Mouse (Mus musculus) frontal cortex, postnatal 36 days (tissue): Measurements from ENCODE around the gene Nmnat2.
A peak's percentile ranks its signal among the peaks of the same experiment; 100 is the strongest.

Source experiments
- DNase-seq, 2 experiments: peaks; one replicate each; pipeline ENCODE4 v3.0.0; 2022; ENCODE audit warnings: low spot score in 2 of 2

The Nmnat2 gene

DNA sequence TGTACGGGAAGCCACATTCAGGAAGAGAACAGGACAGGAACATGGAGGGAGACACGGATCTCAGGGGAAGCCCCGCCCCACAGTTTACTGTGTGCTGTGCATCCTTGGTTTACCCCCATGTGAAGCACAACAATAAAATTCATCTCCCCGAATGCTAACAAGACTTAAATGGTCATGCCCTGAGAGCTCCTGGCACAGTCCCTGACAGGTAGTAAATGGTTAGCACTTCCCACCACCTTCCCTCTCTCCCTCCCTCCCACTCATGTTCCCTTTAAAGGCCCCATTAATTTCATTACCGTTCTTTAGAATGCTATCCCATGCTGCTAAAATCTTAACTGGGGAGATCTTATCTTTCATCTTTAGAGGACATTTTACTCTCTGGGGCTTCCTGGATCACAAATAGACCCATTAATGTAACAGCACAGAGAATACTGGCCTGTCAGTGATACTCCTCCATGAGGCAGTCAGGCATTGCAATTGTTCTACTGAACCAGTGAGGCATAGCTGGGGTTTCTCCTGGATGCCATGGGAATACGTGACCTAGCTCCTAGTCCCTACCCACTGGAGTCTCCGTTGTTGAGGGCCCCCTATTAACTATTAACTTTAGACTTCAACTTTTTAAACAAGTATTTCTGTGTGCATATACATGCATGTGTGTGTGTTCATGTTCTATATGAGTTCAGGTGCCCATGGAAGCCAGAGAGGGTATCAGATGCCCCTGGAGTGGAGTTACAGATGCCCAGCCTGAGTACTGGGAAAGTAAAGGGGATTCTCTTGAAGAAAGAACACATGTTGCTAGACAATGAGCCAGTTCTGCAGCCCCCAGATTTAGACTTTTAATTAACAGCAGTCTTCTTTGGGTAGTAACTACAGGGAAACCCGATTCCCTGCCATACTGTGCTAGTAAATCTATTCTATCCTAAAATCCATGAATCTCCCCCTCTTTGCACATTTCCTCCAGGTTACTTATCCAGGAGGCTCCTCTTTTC, 170.8 kb downstream of the Nmnat2 start:
- DNase-seq = no peak

DNA sequence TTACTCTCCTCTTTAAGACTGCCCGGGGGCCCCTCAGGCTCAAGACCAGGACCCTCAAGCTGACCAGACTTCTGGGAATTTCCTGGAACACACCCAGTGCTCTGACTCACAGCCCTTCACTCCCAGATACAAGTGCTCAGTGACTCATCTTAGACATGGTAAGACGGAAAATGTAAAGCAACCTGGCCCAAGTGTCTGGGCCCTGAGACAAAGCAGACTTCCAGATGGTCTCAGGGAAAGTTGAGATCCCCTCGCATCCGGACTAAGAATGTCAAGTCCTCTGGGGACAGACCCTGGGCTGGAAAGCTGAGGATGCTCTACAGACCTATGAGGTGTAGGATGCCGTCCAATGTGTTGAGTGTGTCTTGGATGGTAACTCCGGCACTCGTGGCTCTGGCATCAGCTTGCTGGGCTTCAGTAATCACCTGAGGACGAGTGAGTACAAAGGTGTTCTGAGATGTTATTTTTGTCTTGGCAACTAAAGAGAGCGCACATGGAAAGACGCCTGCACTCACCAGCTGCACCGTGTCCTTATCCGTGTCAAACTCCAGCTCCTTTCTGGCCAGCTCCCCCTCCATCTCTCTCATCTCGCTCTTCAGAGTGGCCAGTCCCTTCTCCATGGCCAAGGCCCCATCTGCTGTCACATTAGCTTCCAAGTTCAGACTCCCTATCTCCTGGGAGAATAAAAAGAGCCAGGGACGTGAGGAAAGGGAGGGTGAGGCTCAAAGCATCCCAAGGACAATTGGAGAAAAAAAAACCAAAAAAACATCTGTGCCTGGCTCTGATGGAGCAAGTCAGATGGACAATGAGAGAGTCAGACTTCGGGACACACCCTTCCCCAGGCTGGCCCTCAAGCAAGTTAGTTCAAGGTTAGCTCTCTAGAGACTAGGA, 171.9 kb downstream of the Nmnat2 start:
- no peak for DNase-seq

DNA sequence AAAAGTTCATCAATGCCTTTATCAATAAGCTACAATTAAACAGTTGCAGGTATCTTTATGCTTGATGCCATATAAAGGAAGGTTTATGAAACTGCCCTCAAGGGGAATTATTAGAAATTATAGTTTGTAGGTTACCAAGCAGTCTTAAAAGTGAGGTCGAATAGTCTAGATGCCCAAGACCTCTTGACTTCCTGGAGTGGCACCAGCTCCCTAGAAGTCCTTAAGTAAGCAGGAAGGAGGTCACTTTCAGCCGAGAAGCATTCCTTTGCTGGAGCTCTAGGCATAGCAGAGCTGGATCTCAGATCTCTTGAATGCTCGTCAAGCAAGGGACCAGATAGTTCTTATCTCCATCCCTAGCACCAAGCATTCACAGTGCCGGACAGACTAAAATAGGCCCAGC, 172.8 kb downstream of the Nmnat2 start:
- no peak for DNase-seq

DNA sequence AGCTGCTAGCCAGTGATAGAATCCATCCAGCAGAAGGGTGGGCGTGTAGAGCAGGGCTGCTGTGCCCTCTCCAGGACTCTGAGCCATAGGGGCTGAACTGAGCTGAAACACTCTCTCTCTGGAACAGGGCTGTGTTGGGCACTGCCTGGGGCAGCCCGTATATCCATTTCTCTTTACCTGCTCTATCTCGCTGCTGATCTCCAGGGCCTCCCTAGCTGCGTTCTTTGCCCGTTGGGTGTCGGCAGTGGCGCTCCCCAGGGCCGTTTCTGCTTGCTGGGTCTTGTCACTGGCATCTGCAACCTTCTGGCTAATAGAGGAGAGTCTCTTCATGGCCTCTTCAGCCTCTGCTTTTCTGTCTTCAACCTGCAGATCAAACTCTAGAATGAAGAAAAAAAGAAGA, 174.0 kb downstream of the Nmnat2 start:
- no peak for DNase-seq

DNA sequence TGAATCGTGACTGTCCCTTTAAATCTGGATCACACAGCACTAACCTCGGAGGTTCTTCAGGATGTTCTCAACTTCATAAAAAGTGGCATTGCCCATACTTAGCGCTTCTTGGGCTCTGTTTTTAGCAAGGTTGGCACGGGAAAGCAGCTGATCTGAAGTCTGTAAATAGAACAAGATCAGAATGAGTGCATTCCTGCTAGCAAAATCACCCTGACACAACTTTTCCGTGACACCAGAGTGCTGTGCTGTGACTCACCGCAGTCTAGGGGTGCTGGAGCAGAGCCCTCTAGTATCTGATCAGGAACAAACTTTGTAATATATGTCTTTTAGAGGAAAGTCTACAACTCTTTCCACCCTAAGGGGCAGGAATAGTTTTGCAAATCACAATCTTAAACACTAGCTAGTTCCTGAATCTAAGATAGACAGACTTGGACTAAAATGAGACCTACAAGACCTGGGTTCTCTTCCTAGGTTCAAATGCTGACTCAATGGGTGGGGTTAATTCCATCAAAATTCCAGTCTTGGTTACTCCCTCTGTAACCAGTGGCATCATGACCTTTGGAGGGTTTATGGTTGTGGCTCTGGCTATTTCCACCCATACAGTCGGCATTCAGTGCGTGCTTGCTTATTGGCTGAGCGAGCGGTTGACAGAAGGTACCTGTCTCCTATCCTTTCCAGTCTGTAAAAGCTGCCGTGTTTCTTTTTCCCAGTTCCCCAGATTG, 175.4 kb downstream of the Nmnat2 start:
- DNase-seq = peak in 1 of 2 experiments; percentile 33

DNA sequence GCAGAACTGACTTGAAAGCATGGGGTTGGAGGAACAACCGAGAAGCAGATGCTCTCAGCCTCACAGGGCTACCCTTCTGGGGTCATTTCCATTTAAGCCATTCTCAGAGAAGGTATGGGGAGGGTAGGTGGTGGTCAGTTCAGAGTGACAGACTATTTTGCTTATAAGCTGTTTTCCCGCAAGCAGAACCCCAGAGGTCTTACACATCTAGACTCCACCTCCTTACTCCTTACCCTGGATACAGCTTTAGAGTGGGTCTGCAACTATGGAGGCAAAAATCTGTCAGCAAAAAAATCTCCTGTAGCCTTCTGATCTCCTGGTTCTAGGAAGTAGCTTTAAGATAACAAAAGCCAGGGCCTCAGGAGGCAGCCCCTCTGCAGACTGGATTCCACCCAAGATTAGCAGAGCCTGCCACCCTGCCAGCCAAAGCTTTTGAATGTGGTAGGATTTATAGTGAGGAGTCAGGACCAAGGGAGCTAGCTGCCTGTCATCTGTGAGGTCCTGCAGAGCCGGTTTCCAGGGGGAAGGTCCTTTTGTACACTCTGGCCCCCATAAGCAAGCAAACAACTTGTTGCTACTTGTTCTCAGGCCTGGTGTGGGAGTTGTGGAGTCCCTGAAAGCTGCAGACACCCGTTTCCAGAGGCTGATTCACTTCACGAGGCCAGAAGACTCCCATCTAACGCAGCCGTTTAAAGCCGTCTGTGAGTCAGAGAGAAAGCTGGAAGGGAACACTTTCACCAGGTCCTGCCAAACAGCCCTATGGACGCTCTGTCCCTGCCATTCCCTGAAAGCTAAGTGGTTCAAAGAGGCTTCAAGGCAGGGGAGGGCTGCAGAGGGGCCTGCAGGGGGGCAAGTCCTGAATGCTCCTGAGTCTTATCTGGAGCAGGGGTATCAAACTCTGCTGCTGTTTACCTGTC, 179.3 kb downstream of the Nmnat2 start:
- no peak for DNase-seq

DNA sequence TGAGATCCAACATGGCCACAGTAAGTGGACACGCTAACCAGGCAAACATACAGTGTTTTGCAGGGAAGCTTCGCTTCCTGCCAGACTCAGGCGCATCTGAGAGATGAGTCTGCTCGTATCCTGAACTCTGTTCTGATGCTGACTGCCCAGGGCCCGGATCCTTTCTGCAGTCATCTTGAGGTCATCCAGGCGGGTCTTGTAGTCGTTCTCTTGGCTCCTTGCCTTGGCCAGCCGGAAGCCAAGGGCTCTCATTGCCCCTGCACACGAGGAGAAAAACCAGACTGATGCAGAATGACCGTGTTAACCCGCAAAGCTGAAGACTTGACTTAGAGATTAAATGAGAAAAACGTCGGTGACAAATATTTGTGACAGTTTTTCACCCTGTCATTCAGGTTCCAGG, 181.9 kb downstream of the Nmnat2 start:
- DNase-seq = no peak

DNA sequence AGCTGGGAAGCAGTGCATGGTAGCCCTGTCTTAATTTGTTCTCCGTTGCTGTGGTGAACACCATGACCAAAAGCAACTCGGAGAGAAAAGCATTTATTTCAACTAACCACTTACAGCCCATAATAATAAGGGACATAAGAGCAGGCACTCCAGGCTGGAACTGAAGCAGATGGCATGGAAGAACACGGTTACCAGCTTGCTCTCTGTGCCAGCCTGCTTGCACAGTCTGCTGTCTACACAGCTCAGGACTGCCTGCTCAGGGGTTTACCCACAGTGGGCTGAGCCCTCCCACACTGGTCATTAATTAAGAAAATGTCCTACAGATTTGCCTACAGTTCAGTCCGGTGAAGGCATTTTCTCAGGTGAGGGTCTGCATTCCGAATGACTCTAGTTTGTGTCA, 183.7 kb downstream of the Nmnat2 start:
- no peak for DNase-seq

DNA sequence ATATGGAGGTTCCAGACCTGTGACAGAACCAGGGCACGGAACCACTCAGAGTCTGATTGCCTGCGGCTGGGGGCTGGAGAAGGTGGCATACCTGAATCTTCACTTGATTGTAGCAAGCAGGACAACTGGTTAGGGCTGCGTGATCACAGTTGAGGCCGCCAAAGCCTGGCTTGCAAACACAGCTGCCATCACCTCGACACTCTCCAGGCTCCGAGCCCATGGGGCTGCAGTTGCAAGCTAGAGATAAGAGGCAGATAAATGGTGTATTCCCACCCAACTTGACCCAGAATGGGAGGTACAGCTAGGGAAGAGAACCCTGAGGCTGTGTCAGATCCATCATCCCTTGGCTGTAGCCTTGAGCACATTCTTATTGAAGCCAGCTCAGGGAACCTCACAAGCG, 184.8 kb downstream of the Nmnat2 start:
- DNase-seq = no peak

DNA sequence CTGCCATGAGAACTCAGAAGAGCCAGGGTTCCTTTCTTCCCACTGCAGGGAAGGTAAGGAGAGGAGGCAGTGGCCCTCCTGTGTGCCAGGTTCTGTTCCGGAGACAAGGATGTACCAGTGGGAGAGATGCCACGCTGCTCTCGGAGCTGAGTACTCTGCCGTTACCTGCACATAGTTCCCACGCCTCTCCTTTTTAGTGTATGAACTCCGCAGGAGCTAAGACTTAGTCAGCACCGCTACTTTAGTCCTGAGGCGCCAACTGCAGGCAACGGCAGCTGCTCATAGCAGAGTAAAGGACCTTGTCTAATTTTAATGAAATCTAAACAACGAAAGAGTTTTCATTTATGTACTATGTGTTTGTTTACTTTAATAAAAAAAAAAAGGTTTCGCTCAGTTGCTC, 185.5 kb downstream of the Nmnat2 start:
- no peak for DNase-seq

DNA sequence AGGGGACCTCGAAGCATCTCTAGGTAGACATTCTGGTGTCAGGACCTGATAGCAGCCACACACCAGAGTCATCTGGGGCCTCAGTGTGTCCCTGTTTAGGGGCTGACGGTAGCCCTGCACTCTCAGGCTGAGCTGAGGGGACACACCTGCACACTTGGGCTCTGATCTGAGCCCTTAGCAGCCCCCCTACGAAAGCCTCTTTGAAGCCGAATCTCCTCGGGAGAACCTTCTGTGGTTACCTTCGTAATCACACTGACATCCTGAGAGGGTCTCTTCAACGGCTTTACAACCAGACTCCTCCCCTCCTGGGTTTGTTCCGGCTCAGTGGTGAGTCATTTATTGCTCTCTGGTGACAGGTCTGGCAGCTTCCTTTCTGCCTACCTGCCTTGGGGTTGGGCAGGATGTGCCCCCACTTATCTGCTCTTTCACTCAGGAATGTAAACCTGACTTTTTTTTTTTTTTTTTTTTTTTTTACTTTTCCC, 186.0 kb downstream of the Nmnat2 start:
- DNase-seq = no peak

DNA sequence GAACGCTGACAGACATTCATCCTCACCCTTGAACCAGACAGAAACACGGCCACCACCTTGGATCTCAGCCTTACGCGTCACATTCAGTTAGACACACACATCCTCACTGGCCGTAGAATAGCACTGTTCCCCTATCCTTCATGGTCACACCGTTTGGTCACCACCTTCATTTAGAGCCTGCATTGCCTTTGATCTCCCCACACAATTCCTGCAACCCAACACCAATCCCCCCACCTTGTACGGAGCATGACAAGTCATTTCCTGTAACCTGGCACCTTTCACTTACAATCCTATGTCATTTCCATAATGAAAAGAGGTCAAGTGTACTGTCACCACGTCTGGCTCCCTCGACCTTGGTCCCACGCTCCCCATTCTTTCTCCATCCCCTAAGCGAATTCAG, 189.2 kb downstream of the Nmnat2 start:
- no peak for DNase-seq

DNA sequence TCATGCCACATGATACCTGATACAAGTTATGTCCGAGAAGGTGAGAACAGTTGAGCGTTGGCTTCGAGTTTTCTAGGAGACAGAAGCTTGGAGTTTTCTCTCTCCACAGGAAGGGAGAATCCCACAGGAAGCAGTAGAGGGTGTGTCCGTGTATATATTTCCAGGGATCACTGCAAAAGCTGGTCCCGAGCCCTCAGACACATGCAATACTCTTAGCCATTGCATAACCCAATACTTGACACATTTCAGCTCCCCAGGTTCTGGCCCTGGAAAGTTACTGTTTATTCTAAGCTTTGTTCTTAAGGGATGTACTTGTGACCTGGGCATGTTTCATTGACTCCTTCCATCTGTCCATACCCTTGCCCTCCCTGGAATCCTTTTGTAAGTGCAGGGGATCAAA, 191.0 kb downstream of the Nmnat2 start:
- no peak for DNase-seq

DNA sequence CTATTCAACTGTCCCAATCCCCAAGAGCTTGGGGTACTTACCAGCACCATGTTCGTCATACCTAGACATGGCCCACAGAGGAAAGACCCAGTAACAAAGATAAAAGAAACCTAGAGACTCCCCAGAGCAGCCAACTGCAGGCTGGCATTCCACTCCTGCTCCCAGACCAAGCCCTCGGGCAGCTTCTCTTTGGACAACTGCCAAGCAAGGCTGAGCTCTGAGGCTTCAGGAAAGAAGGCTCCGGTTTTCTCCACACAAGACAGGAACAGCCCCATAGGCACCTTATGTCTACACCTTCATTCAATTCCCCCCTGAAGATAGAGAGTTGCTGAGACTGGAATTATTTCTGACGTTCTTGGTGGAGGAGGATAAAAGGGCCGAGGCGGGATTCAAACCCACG, 197.8 kb downstream of the Nmnat2 start:
- DNase-seq = no peak

DNA sequence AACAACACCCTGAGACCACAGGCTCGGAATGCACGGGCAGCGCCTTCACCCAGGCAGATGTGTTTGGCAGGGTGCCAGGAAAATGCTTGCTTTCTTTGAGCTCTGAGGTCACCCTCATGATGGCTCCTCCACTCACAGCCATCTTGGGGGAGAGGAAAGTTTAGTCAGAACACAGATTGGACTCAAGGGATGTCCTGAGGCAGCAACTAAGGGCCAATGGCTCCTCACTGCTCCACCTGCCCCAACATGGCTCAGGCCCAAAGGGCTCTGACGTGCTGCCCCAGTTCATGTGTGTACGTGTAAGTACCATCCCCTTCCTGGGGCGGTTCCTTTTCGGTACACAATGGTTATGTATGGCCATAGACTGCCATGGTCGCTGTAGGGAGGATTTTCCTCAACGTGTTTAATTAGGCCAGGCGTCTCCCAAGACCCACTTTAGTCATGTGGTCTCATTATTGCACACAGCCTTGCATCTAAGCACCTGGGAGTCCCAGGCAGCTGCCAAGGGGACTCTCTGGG, 198.9 kb downstream of the Nmnat2 start:
- no peak for DNase-seq

DNA sequence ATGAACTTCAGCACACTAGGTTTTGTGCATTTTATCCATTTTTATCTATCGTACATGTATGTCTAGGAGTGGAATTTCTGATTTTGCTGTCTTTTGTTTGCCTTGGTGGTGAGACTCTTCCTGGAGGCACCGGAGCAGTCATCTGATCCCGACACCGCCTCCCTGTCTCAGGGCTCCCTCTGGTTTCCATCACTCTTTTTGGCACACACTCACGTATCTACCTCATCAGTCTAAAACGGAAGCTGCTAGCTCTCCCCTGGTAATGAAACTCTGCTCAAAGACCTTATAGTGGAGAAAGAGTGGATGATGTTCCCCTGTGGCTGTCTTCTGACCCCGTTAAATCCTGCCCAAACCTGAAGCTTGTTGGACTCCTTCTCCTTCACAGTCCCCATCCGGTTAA, 200.6 kb downstream of the Nmnat2 start:
- DNase-seq = no peak

DNA sequence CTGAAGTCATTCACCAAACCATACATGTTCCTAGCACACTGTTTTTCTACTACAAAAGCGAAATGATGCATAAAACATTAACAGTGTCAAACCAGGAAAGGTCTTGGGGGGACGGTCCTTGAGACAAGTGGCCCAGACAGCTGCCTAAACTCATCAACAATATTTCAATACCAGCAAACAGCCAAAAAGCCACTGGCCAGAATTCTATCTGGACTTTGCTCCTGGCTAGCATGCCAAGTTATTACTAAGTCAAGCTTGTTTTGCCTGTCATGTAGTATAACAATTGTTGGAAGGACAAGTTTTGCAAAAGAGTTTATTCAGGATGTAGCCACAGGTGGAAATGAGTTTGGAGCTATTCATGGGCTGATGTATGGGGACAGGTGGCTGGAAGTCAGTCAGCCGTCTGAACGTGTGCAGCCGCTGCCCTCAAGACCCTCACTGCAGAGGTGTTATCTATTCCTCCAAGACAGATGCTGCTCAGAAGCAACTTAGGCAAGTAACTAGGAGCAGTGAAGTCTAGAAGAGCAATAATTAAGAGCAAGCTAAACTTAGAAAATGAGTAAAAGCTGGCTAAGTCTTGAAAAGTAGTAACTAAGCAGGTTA, 202.3 kb downstream of the Nmnat2 start:
- no peak for DNase-seq

DNA sequence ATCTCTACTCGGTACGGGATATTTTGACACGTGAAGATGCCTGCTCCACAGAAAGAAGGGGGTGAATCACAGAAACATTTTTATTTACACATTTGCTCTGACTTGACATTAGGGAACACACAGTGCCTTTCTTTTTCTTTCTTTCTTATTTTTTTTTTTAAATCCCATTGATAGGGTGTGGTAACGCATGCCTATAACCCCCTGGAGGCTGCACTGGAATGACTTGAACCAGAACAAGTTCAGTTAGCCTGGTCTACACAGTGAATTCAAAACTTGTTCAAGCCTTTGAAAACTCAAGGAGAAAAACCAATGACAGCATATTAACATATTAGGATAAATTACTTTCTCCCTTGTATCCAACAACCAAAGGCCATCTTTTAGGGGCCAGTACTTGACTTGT, 204.3 kb downstream of the Nmnat2 start:
- no peak for DNase-seq

DNA sequence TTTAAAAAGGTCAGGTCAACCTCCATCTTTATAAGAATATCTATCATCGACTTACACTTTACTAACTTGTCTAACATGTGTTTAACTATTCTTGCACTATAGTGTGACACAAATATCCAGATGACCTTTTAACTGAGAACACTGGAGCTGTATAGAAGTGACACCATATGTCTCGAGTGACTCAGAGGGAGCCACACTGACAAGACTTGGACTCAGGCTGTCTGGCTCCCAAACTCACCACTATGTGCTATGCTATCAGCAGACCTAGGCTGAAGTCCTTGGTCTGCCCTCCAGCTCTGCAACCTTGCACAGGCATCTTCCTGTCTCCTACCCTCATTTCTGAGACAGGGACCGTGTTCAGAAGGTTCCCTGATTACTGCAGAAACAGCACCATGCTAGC, 209.0 kb downstream of the Nmnat2 start:
- DNase-seq = peak in 1 of 2 experiments; percentile 5

DNA sequence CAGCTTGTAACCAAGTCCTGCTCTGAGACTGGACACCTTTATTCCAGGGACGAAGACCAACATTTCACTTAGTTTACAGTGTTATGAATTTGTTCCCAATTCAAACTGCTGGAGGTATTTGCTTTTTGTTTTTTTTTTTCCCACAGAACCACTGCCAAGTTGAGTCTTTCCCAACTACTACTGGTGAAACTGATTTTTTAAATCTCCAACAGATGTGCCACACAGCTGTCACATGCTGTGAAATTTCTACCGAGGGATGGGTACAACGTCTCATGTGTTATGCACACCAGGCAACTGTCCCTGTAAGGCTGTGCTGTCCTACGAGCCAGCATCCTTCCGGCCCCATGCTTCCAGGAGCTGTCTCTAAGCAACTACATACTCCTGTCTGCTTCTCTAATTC, 213.5 kb downstream of the Nmnat2 start:
- no peak for DNase-seq
